Mouse (Mus musculus) lung, postnatal 10 days (tissue): ENCODE results near the gene Fam81a.

Experiments used
- DNase-seq: peaks from one replicate; pipeline ENCODE4 v3.0.0; 2021

Gene Fam81a

GRCm38 (mm10) chr9:70142460-70142859, at the start of gene Fam81a:
TSS of gene Fam81a (minus strand) at chr9:70142560.
- DNase-seq, result no peak

- DNase-seq, result no peak
These were observed 40.3 kb upstream of the Fam81a start for GRCm38 (mm10) chr9:70182639-70183038.

DNA sequence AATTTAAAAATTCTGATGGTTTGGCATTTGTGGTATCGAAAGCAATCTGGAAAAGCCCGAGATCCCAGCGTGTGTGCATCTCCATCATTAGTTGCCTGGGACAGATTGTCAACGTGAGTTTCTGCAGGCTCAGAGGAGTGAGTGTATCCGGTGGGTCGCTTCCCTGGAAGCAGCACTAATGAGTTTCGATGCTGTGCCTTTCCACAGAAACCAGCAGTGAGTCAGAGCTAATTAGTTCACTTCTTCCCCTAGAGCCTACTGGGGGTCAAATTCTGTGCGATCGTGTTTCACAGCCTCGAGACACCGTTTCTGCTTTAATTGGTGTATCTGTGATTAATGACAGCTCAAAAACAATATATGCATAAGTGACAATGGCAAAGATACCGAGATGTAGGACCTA, 39.4 kb upstream of the Fam81a start:
- no peak for DNase-seq

DNA sequence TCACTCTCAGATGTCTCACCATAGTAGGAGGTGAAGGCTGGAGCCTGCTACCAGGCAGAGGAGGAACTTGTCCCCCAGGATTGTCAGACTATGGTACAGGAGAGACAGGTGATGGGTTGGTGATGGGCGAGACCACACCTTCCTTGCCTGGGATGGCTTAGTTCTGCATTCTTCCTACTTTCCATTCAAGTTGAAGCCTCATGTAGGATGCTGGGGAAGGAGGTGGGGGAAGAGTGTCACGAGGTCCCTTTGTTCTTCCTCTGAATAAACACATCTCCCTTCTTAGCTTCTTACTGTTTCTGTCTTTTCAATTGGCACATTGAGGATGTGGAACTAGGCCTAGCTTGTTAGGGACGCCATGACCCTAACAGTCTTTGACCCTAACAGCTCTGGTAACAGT, 33.9 kb upstream of the Fam81a start:
- DNase-seq, result no peak

- DNase-seq, result no peak
These were observed 32.5 kb upstream of the Fam81a start for GRCm38 (mm10) chr9:70174896-70175295.

DNA sequence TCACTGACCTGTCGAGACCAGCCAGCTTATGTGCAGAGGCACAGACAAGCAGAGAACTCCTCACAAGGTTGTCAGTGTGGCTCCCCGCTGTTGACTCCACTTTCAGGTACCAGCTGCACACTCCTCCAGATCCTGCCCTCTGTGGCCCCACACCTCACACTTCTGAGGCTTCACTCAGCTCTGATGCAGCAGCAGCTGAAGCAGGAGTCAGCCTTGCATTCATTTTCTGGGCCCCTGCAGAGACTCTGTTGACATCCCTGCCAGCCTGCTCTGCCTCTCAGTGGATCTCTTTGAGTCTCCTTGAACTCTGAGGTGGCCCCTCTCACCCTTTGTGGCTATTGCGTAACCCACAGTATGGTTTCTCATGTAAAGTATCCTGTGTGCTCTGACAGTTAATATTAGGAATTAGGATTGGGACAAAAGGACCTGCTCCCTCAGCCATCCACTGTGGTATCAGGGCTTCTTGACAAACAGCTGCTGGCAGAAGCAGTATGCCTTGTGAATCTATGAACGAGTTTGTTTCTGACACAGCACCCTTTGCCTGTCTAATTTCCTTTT, 32.0 kb upstream of the Fam81a start:
- DNase-seq, result no peak

DNA sequence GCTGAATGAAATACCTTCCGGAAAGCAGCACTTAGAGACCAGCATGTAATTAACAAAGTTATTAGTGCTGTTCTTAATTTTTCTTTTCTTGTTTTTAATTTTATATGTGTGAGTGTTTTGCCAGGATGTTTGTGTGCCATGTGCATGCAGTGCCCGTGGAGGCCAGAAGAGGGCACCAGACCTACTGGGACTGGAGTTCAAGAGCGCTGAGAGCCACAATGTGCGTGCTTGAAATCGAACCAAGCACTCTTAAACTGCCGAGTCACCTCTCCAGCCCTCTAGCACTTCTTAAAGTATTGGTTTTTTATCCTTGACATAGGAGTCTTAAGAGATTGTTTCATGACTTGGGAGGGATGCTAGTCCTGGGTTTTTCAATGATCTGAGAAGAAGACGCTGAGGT, 26.6 kb upstream of the Fam81a start:
- DNase-seq, result no peak

- no peak for DNase-seq
These were observed 17.7 kb upstream of the Fam81a start for GRCm38 (mm10) chr9:70160071-70160470.

GRCm38 (mm10) chr9:70147618-70148017, 5.3 kb upstream of the Fam81a start:
- DNase-seq, result no peak

- no peak for DNase-seq
These were observed 3.1 kb upstream of the Fam81a start for GRCm38 (mm10) chr9:70145426-70145825.

- DNase-seq, result no peak
These were observed 966 bp upstream of the Fam81a start for GRCm38 (mm10) chr9:70143326-70143725.

DNA sequence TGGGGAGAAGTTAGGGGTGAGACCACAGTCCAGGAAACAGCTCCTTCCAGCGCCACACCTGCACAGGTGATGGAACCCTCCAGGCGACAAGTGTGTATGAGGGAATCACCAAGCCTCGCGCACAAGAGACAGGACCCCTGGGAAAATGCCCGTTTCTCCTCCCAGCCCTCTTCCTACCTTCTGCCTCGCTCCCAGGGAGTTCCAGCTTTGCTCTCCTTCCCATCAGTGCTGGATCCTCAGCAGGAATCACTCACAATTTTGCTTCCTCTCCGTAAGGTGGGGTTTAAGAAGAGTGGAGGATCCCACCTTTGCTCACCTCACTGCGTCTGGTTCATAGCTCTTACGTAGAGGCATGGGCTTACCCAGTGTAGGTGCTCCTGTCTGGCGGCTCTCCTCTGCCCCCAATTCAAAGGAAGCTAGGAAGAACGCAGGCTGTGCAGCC, 454 bp downstream of the Fam81a start:
- no peak for DNase-seq

- peak; percentile 77 for DNase-seq
These were observed 1.2 kb downstream of the Fam81a start for GRCm38 (mm10) chr9:70140871-70141796.

DNA sequence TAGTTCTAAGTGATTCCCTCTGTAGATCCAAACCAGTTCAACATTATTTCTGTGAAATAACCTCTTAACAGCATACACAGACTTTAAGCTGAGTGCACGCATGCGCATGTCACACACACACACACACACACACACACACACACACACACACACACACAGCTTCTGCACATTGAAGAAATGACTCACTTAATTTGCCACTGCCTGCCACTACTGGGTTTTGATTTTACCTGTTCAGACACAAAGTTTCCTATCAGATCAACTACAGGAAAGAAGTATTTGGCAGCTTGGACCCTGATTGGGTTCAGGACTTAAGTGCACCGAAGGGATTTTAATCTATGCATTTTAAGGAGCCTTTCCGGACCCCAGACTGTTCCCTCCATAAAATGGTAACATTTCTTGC, 2.0 kb downstream of the Fam81a start:
- DNase-seq, result no peak

DNA sequence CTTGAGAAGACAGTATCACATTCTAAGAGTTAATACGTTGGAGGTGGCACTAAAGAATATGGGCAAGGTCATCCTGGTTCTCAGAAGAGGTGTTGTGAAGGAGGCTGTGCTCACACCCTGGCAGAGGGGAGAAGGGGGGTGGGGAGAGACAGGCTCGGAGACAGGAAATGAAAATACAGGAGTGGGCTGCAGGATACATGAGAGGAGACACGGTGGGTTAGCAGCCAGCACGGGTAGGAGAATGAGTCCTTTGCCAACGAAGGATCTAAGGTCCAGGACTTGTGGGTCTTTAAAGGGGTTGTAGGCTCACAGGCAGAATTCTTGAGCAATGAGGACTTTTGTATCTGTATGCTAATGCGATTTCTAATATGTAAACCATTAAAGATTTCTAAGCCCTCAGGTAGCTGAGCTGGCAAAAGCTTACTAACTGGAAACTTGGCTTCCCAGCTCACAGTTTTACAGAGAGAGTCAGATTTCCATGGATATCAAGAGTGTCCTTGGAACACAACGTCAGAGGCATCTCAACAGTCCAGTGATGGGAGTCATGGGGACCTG, 3.0 kb downstream of the Fam81a start:
- no peak for DNase-seq

GRCm38 (mm10) chr9:70138511-70138910, 3.8 kb downstream of the Fam81a start:
- no peak for DNase-seq

DNA sequence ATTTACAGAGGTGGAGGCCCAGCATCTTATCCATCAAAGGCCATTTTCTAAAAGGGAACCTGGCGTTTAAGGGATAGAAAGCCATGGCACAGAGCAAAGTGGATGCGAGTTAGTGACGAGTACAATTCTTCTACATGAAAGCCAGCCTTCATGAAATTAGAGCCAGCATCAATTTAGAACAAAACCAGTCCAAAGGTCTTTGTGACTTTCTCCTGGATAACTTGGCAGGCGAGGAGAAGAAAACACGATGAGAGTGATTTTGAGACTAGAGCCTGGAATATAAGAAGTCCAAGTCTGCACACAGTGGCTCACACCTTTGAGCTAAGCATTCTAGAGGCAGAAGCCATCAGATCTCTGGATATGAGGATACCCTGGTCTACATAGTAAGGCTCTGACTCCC, 4.4 kb downstream of the Fam81a start:
- DNase-seq, result no peak

DNA sequence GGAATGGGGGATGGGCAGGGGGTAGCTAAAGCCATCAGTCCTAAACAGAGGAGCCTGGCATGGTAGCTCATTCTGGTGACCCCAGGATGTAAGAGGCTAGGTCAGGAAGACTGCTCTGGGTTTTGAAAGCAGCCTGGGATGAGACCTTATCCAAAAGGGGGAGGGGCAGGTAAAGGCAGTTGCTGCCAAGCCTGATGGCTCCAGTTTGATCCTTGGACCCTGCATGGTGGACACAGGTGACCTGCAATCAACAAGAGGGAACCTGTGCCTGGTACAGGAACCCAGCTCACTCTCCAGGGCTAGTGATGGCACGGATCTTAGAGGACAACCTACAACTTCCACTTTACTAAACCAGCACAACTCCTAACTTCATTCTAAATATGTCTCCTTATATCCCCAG, 7.2 kb downstream of the Fam81a start:
- DNase-seq, result no peak

GRCm38 (mm10) chr9:70134716-70135115, 7.6 kb downstream of the Fam81a start:
- no peak for DNase-seq

DNA sequence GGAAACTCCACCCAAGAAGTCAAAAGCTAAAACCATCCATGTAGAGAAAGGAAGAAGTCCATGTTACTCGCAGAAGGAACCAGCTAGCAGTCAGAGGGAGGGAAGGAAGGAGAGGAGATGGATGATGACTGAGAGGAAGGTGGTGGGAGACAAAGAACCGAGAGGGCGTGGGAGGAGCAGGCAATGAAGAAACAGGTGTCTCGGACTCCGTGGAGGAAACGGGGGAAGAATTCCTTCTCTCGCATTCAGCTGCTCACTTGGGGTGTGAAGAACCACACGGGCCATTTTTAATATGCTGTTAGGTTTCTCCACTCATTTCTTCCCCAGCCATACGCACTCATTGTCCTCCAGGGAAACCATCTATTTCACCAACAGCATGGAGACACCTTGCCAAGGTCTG, 8.1 kb downstream of the Fam81a start:
- DNase-seq, result no peak

DNA sequence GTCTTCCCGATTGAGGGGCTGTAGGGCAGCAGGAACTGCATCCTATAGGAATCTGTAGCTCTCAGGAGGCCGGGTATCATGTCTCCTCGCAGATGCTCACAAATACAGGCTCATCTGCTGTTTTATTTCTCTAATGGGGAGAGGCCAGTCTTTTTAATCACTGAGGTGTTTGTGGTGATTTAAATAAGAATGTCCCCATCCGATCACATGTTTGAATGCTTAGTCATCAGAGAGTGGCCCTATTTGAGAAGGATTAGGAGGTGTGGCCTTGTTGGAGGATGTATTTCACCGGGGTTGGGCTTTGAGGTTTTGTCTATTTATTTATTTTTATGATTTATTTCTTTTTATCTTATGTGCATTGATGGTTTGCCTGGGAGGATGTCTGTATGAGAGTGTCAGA, 11.6 kb downstream of the Fam81a start:
- DNase-seq, result no peak

- DNase-seq, result no peak
These were observed 30.5 kb downstream of the Fam81a start for GRCm38 (mm10) chr9:70111869-70112286.

DNA sequence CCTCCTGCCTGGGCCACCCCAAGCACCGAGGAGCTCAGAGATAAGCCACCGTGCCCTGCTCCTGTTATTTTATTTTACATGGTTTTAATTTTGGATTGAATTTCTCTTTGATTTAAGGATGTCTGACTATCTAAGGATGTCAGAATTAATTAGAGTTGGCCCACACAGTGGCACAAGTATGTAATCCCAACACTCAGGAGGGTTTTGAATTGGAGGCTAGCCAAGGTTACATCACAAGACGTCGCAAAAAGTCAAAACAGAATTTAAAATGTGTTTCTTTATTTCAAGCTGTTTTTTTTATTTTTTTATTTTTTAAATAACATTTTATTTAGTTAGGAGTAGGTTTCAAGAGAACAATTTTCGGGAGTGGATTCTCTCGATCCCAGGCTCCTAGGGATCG, 31.5 kb downstream of the Fam81a start:
- no peak for DNase-seq

GRCm38 (mm10) chr9:70109279-70109678, 33.1 kb downstream of the Fam81a start:
- peak; percentile 89 for DNase-seq
